Mouse (Mus musculus): ENCODE results near the gene Psma6. TPM values are rescaled to one million over a fixed set of nuclear protein-coding genes. Genes with fewer than 3 reads are reported as not detected.

Gene Psma6
- polyA plus RNA-seq, 1 experiment from 2014 or later = 419 TPM

DNA sequence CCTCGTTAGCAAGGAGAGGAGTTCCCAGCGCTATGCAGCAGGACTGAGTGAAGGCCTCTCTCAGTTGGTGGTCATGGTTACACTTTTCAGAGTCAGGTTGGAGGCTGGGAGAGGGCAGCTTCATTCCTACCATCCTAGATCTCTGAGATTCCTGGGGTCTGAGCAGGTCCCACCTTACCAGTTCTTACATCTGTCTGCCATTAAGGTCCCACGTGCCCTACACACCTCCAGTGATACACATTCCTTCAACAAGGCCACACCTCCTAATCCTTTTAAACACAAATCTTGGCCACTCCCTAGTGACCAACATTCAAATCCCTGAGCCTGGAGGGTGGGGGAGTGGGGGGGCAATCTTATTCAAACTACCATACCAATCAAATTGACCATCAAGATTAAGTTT, 72.1 kb downstream of the Psma6 start:
- Histone ChIP-seq H3K4me2 (ENCODE audit: low read length) (no peak overlapping the region), H3K27me3 (ENCODE audit: insufficient read depth, low read length) (no peaks in the 10 kb centered on the region), H3K4me1 (replicated peaks; ENCODE audit: insufficient read depth, low read length) (peaks cover 11% of the 10 kb centered on the region), H3K4me3 (replicated peaks; ENCODE audit: low read depth, low read length) (no peak overlapping the region), H3K36me3 (ENCODE audit: insufficient read depth, low read length) (no peaks in the 10 kb centered on the region), H3K9me3 (replicated peaks; ENCODE audit: low read length) (no peaks in the 10 kb centered on the region), H3K9ac (ENCODE audit: low read depth, low read length) (no peak overlapping the region), H3K27ac (no peak overlapping the region)
- no peak for DNase-seq (ENCODE audit: low spot score)
- TF ChIP-seq CTCF (IDR thresholded peaks at IDR 0.05; ENCODE audit: low read depth) = no peak
- 76% methylated on average over 3 of the region's 3 CpGs for WGBS
- ATAC-seq (replicated peaks; ENCODE audit: low FRiP score, low read depth) = no peak; the same call in 1 of the 2 replicates

DNA sequence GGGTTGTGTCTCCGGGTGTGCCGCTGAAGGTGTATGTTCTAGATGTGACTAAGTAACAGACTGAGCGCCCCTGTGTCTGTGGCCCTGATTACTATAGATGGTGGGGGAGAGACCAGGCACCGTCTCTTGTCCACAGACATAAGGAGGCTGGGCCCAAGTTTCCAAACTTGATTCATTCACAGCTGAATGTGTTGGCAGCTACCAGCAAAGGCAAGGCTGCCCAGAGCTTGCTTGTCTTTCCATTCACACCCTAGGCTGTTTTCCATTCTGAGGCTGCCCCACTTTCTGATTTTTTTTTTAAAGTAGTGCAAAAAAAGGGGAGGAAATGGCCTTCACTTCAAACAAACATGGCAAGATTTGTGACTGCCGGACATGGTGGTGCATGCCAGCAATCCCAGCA, 72.9 kb downstream of the Psma6 start:
- TF ChIP-seq CTCF (IDR thresholded peaks at IDR 0.05; ENCODE audit: low read depth) = no peak
- H3K4me3 ChIP-seq (replicated peaks; ENCODE audit: low read depth, low read length) = no peak overlapping the region
- H3K36me3 ChIP-seq (ENCODE audit: insufficient read depth, low read length) = no peaks in the 10 kb centered on the region
- H3K27ac ChIP-seq = no peak overlapping the region
- H3K9ac ChIP-seq (ENCODE audit: low read depth, low read length) = no peak overlapping the region
- no peak overlapping the region for H3K4me2 ChIP-seq (ENCODE audit: low read length)
- no peaks in the 10 kb centered on the region for H3K27me3 ChIP-seq (ENCODE audit: insufficient read depth, low read length)
- 85% methylated on average over 5 of the region's 5 CpGs for WGBS
- no peak for DNase-seq (ENCODE audit: low spot score)
- peaks cover 14% of the 10 kb centered on the region for H3K4me1 ChIP-seq (replicated peaks; ENCODE audit: insufficient read depth, low read length)
- H3K9me3 ChIP-seq (replicated peaks; ENCODE audit: low read length) = no peaks in the 10 kb centered on the region
- no peak for ATAC-seq (replicated peaks; ENCODE audit: low FRiP score, low read depth)

DNA sequence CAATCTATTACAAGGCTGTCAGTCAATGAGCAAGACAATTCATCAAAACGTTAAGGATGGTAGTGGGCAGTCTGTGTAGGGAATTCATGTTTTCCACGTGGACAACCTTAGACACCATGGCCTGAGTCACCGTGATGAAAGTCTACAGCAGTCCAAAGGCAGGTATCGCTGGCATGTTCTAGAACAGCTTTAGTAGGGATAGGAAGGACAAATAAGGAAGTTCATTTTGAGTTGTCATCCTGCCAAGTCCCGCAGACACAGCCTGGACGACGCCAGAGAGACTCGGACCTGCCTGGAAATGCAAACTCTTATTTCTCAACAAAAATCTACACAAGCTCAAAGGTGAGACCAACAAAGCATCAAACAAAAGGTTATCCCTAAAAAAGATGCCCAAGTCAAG, 75.7 kb downstream of the Psma6 start:
- peaks cover 21% of the 10 kb centered on the region for H3K4me1 ChIP-seq (replicated peaks; ENCODE audit: insufficient read depth, low read length)
- H3K27me3 ChIP-seq (ENCODE audit: insufficient read depth, low read length) = no peaks in the 10 kb centered on the region
- ATAC-seq (replicated peaks; ENCODE audit: low FRiP score, low read depth) (no peak), DNase-seq (ENCODE audit: low spot score) (no peak)
- no peaks in the 10 kb centered on the region for H3K36me3 ChIP-seq (ENCODE audit: insufficient read depth, low read length)
- H3K9me3 ChIP-seq (replicated peaks; ENCODE audit: low read length) = no peaks in the 10 kb centered on the region
- H3K4me2 ChIP-seq (ENCODE audit: low read length) = no peak overlapping the region
- no peak overlapping the region for H3K4me3 ChIP-seq (replicated peaks; ENCODE audit: low read depth, low read length)
- WGBS = 66% methylated on average over 8 of the region's 8 CpGs
- H3K9ac ChIP-seq (ENCODE audit: low read depth, low read length) = no peak overlapping the region
- TF ChIP-seq CTCF (IDR thresholded peaks at IDR 0.05; ENCODE audit: low read depth) = no peak
- no peak overlapping the region for H3K27ac ChIP-seq

DNA sequence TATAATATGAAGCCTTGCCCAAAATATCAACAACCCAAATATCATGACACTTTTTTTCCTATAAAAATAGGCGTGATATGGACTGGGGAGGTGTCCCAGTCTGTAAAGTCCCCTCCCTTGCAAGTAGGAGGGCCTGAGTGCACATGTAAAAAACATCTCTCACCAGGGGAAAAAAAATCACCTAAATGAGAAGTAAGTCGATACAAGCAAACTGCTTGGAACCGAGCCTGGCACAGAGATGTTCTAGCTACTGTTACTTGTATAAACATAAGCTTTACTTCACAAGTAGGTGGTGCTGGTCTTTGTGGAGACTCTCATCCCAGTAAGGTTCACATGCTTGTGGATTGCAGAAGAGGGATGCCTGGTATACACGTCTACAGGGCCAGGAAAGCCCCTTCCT, 76.9 kb downstream of the Psma6 start:
- Histone ChIP-seq H3K27me3 (ENCODE audit: insufficient read depth, low read length) (no peaks in the 10 kb centered on the region), H3K4me2 (ENCODE audit: low read length) (no peak overlapping the region), H3K36me3 (ENCODE audit: insufficient read depth, low read length) (no peaks in the 10 kb centered on the region), H3K4me1 (replicated peaks; ENCODE audit: insufficient read depth, low read length) (peaks cover 31% of the 10 kb centered on the region), H3K9me3 (replicated peaks; ENCODE audit: low read length) (no peaks in the 10 kb centered on the region), H3K4me3 (replicated peaks; ENCODE audit: low read depth, low read length) (no peak overlapping the region), H3K27ac (0 out of 2 replicates have a peak overlapping the region, but pooled peaks have one; percentile 36), H3K9ac (ENCODE audit: low read depth, low read length) (no peak overlapping the region)
- ATAC-seq (replicated peaks; ENCODE audit: low FRiP score, low read depth) = no peak
- TF ChIP-seq CTCF (IDR thresholded peaks at IDR 0.05; ENCODE audit: low read depth) = no peak
- DNase-seq (ENCODE audit: low spot score) = peak; percentile 34
- WGBS = 33% methylated on average over 4 of the region's 4 CpGs

DNA sequence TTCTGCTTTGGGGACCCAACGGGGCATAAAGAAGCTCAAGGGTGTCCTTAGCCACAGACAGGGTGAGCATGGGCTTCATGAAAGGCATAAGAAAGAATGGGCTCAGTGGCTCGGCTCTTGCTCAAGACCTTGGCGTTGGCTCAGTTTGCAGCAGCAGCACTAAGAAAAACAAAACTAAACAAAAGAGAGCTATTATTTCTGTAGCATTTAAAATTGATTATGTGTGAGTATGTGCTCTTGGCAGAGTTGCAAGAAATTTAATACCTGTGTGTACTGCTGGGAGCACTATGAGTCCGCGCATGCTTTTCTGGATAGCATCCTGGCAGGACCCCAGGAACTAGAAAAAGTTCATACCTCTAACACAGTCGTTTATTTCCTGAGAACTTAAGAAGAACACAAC, 77.7 kb downstream of the Psma6 start:
- ATAC-seq (replicated peaks; ENCODE audit: low FRiP score, low read depth) (no peak), DNase-seq (ENCODE audit: low spot score) (peak; percentile 40)
- no peak overlapping the region for H3K4me2 ChIP-seq (ENCODE audit: low read length)
- H3K4me3 ChIP-seq (replicated peaks; ENCODE audit: low read depth, low read length) = no peak overlapping the region
- no peaks in the 10 kb centered on the region for H3K27me3 ChIP-seq (ENCODE audit: insufficient read depth, low read length)
- TF ChIP-seq CTCF (IDR thresholded peaks at IDR 0.05; ENCODE audit: low read depth) = no peak
- H3K9ac ChIP-seq (ENCODE audit: low read depth, low read length) = no peak overlapping the region
- H3K9me3 ChIP-seq (replicated peaks; ENCODE audit: low read length) = no peaks in the 10 kb centered on the region
- peaks cover 36% of the 10 kb centered on the region for H3K4me1 ChIP-seq (replicated peaks; ENCODE audit: insufficient read depth, low read length)
- 46% methylated on average over 6 of the region's 6 CpGs for WGBS
- 0 out of 2 replicates have a peak overlapping the region, but pooled peaks have one; percentile 36 for H3K27ac ChIP-seq
- H3K36me3 ChIP-seq (ENCODE audit: insufficient read depth, low read length) = no peaks in the 10 kb centered on the region

DNA sequence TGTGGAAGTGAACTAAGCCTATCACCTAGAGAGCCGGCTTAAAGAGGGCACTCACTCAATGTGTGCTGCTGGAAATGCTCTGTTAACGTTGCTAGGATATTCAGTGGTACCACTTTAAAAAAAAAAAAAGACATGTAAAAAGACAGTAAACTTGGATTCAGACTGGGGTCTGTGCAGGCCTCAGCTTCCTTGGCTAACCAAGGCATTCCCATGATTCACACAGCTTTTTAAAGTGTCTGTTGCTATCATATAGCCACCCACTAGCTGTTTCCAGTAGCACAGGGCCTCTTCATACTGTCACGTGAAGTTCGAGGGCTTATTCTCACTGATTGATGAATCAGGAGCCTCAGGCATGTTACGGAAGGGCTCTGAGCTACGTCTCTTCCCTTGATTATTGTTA, 78.4 kb downstream of the Psma6 start:
- 56% methylated on average over 6 of the region's 6 CpGs for WGBS
- Histone ChIP-seq H3K36me3 (ENCODE audit: insufficient read depth, low read length) (no peaks in the 10 kb centered on the region), H3K4me3 (replicated peaks; ENCODE audit: low read depth, low read length) (no peak overlapping the region), H3K4me1 (replicated peaks; ENCODE audit: insufficient read depth, low read length) (peaks cover 41% of the 10 kb centered on the region), H3K27ac (peak overlapping the region; percentile 47; the same call in 1 of the 2 replicates), H3K9me3 (replicated peaks; ENCODE audit: low read length) (no peaks in the 10 kb centered on the region), H3K27me3 (ENCODE audit: insufficient read depth, low read length) (no peaks in the 10 kb centered on the region), H3K4me2 (ENCODE audit: low read length) (no peak overlapping the region), H3K9ac (ENCODE audit: low read depth, low read length) (no peak overlapping the region)
- DNase-seq (ENCODE audit: low spot score) = no peak
- no peak for TF ChIP-seq CTCF (IDR thresholded peaks at IDR 0.05; ENCODE audit: low read depth)
- no peak for ATAC-seq (replicated peaks; ENCODE audit: low FRiP score, low read depth)

DNA sequence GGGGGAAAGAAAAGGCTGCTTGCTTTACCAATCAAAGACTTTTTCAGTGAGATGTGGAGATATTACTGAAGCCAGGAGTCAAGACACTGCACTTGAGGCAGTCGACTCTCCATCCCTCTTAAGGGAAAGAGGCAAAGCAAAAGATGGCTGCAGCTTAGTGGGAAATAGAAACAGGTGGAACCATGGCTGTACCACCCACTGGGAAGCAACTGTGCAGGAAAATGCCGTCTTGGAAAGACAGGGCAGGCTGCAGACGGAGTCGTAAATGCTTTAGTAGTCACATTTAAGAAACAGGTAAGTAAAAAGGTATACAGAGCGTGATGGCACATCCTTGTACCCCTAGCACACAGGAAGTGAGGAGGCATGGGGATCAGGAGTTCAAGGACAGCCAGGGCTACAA, 79.1 kb downstream of the Psma6 start:
- no peak overlapping the region for H3K27ac ChIP-seq

More for the DNA sequence above, 79.1 kb downstream of the Psma6 start:
- H3K27me3 ChIP-seq (ENCODE audit: insufficient read depth, low read length) = no peaks in the 10 kb centered on the region
- TF ChIP-seq CTCF (IDR thresholded peaks at IDR 0.05; ENCODE audit: low read depth) = no peak
- WGBS = 90% methylated on average over 5 of the region's 5 CpGs
- no peak overlapping the region for H3K4me3 ChIP-seq (replicated peaks; ENCODE audit: low read depth, low read length)
- H3K9me3 ChIP-seq (replicated peaks; ENCODE audit: low read length) = no peaks in the 10 kb centered on the region
- H3K9ac ChIP-seq (ENCODE audit: low read depth, low read length) = no peak overlapping the region
- no peaks in the 10 kb centered on the region for H3K36me3 ChIP-seq (ENCODE audit: insufficient read depth, low read length)
- no peak overlapping the region for H3K4me2 ChIP-seq (ENCODE audit: low read length)
- peaks cover 45% of the 10 kb centered on the region for H3K4me1 ChIP-seq (replicated peaks; ENCODE audit: insufficient read depth, low read length)
- no peak for ATAC-seq (replicated peaks; ENCODE audit: low FRiP score, low read depth)
- DNase-seq (ENCODE audit: low spot score) = no peak

Data from kidney, postnatal 0 days (tissue).